Mouse (Mus musculus): Measurements from ENCODE around the gene Naaa.

- no peak for TF ChIP-seq CTCF (IDR thresholded peaks at IDR 0.05; ENCODE audit: insufficient read depth, low read depth, low read length)
- no peak for TF ChIP-seq POLR2A (IDR thresholded peaks at IDR 0.05; ENCODE audit: insufficient read depth, low read depth, low read length)
Measured at GRCm38 (mm10) chr5:92263761-92264359, 14.1 kb downstream of the Naaa start.
